Mouse (Mus musculus) activated CD4-positive, CD25-positive, alpha-beta regulatory T cell, adult 9 weeks (primary cell): ENCODE measurements around the gene Irgq. TPM values are rescaled to one million over a fixed set of nuclear protein-coding genes. Genes with fewer than 3 reads are reported as not detected.

Experiments
- polyA plus RNA-seq: library from polyadenylated mRNA; unstranded; fragments of 100-300 nt; shearing (Covaris generic); gene quantifications from one replicate; pipeline ENCODE4 v1.2.1, GENCODE M21; 2017

Gene Irgq
- polyA plus RNA-seq = 1.2 TPM

GRCm38 (mm10) chr7:24530062-24530931, at the start of gene Irgq:
Gene Irgq (plus strand): TSS chr7:24530689.

GRCm38 (mm10) chr7:24481474-24482207, 48.8 kb upstream of the Irgq start, which contains the start of gene Cadm4:
Gene Cadm4 (plus strand): TSS chr7:24482023.

DNA sequence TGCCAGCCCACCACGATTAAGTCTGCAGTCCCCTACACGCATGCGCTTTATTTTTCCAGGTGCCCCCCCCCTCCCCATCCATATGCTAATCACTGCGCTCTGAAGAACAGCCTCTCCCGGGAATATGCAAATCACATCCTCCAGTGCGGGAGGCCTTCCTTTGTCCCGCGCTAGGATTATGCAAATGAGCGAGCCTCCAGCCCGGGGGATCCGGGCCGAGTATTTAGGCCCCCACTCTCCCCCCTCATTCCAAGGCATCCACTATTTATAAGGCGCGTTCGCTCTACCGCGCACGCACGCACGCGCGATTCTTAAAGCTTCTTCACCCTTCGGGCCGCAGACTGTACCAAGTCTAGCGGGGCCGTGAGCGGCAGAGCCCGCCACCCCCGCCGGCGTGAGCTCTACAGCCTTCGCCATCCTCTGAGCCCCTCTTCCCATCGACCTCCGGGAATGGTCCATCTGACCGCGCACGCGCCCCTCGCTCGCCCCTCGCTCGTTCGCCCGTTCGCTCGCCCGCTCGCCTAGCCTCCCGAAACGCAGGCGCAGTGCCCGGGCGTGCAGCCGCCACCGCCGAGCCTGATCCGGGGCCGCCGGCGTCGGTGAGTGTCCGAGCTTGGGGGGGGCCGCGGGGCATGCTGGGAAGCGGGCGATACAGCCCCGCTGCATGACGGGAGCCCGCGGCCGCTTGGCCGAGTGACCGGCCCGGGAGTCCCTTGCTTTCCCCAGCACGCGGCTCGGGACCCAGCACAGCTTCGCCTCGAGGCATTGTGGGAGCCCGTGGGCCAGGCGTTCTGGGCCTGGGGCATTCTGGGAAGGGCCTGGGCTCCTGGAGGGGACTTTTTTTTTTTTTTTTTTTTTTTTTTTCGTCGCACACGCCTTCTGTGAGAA, 23.4 kb upstream of the Irgq start, which contains the start of gene Zfp428:
TSS of gene Zfp428 (plus strand) at position 169 of the 888 bp plus-strand sequence.

GRCm38 (mm10) chr7:24512355-24512754, 18.1 kb upstream of the Irgq start, which contains the start of gene AC161166.1:
Gene AC161166.1 (minus strand): TSS chr7:24512455.

DNA sequence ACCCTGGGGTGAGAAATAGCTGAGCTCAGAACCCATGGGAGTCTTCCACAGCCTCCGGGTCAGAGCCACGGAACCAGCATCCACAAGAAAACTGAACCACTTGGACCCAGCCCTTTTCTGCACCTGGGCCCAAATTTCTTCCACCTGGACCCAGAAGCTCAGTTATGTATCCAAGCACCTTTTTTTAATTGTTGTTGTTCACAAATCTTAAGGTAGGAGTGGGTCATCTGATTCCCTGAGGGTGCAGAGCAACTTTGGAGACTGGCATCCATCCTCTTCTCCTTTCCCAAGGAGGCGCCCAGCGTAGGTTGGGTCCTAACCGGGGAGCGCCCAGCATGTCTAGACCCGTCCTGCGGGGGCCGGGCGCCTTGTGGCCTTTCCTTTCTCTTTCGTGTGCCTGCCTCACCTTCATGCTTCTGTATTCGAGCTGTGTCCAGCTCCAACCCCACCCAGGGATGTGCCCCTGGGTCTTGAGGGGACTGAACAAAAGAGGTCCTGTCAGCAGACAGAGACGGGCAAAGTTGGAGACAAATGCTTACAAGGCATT, 15.7 kb downstream of the Irgq start, which contains the start of the genes Pinlyp and Xrcc1:
TSS of gene Pinlyp (minus strand) at position 51 of the 547 bp plus-strand sequence.
TSS of gene Xrcc1 (plus strand) at position 222 of the 547 bp plus-strand sequence.

GRCm38 (mm10) chr7:24587330-24588105, 57.0 kb downstream of the Irgq start, which contains the start of the genes Ethe1 and Zfp575:
Gene Ethe1 (plus strand): TSS chr7:24587543.
Gene Zfp575 (minus strand): TSS chr7:24587641.

Other genes with a start within 250 kb of the Irgq start
- 27.2 TPM for gene Zfp61, start 229.5 kb upstream of the Irgq start, polyA plus RNA-seq
- 13.6 TPM for gene Zfp94, start 214.0 kb upstream of the Irgq start, polyA plus RNA-seq
- not detected for gene Tescl, start 196.8 kb upstream of the Irgq start, polyA plus RNA-seq
- not detected for gene Lypd5, start 181.5 kb upstream of the Irgq start, polyA plus RNA-seq
- gene Kcnn4, start 160.4 kb upstream of the Irgq start, polyA plus RNA-seq = 147 TPM
- gene Smg9, start 131.1 kb upstream of the Irgq start, polyA plus RNA-seq = 50.9 TPM
- gene Irgc1, start 78.4 kb upstream of the Irgq start, polyA plus RNA-seq = 0.40 TPM
- gene Plaur, start 68.2 kb upstream of the Irgq start, polyA plus RNA-seq = 1.0 TPM
- gene Cadm4, start 48.7 kb upstream of the Irgq start, polyA plus RNA-seq = not detected
- gene Zfp428, start 23.7 kb upstream of the Irgq start, polyA plus RNA-seq = 1.1 TPM
- not detected for gene AC161166.1, start 18.2 kb upstream of the Irgq start, polyA plus RNA-seq
- not detected for gene Pinlyp, start 15.4 kb downstream of the Irgq start, polyA plus RNA-seq
- 66.9 TPM for gene Xrcc1, start 15.6 kb downstream of the Irgq start, polyA plus RNA-seq
- gene Ethe1, start 56.9 kb downstream of the Irgq start, polyA plus RNA-seq = 16.0 TPM
- 0.13 TPM for gene Zfp575, start 57.0 kb downstream of the Irgq start, polyA plus RNA-seq
- gene Phldb3, start 80.1 kb downstream of the Irgq start, polyA plus RNA-seq = 1.4 TPM
- gene Lypd3, start 105.9 kb downstream of the Irgq start, polyA plus RNA-seq = not detected
- gene Tex101, start 146.0 kb downstream of the Irgq start, polyA plus RNA-seq = not detected
- gene BC049730, start 178.6 kb downstream of the Irgq start, polyA plus RNA-seq = not detected
- gene Gm4763, start 196.2 kb downstream of the Irgq start, polyA plus RNA-seq = not detected
- gene Cd177, start 229.6 kb downstream of the Irgq start, polyA plus RNA-seq = not detected
- not detected for gene Ceacam10, start 246.5 kb downstream of the Irgq start, polyA plus RNA-seq